Mouse (Mus musculus): Measurements from ENCODE around the gene Wdtc1. TPM values are rescaled to one million over a fixed set of nuclear protein-coding genes. Genes with fewer than 3 reads are reported as not detected.
A peak's percentile ranks its signal among the peaks of the same experiment; 100 is the strongest.

Wdtc1 gene
- total and polyA plus RNA-seq, 3 experiments: 61.8 to 96.1 (median 73.6) TPM

- intact Hi-C loops (cut with DNase I): no loop called here
- no peak for TF ChIP-seq EP300 (IDR thresholded peaks at IDR 0.05; ENCODE audit: insufficient read depth, low read depth, low read length)
- no peak for TF ChIP-seq CTCF (IDR thresholded peaks at IDR 0.05)
- no peak for TF ChIP-seq POLR2A (IDR thresholded peaks at IDR 0.05; ENCODE audit: insufficient read depth, low read depth, low read length)
- no peaks in the 10 kb centered on the region for H3K27me3 ChIP-seq (ENCODE audit: control insufficient read depth, insufficient read depth, low read length)
- WGBS: 70% methylated on average over 8 of the region's 8 CpGs
- no peaks in the 10 kb centered on the region; the same call in 1 of the 2 replicates for H3K36me3 ChIP-seq (ENCODE audit: control insufficient read depth, insufficient read depth, low read length)
- H3K27ac ChIP-seq: no peak overlapping the region
- H3K4me3 ChIP-seq: no peak overlapping the region
- DNase-seq: peak in 1 of 2 experiments; percentile 15
- no peaks in the 10 kb centered on the region for H3K79me2 ChIP-seq (replicated peaks; ENCODE audit: control insufficient read depth, insufficient read depth, low read length)
- H3K9ac ChIP-seq (ENCODE audit: low read depth, low read length): no peak overlapping the region
- peaks cover 12% of the 10 kb centered on the region for H3K4me1 ChIP-seq (ENCODE audit: control insufficient read depth, insufficient read depth, low read length)
Observed at GRCm38 (mm10) chr4:133381141-133381540, 27.9 kb upstream of the Wdtc1 start.

GRCm38 (mm10) chr4:133380532-133380931 is 27.3 kb upstream of the Wdtc1 start:
- Histone ChIP-seq H3K36me3 (ENCODE audit: control insufficient read depth, insufficient read depth, low read length) (no peaks in the 10 kb centered on the region; the same call in 1 of the 2 replicates), H3K27ac (no peak overlapping the region), H3K27me3 (ENCODE audit: control insufficient read depth, insufficient read depth, low read length) (no peaks in the 10 kb centered on the region), H3K79me2 (replicated peaks; ENCODE audit: control insufficient read depth, insufficient read depth, low read length) (0 out of 2 replicates have a peak, but pooled peaks cover 2% of the 10 kb centered on the region), H3K4me1 (ENCODE audit: control insufficient read depth, insufficient read depth, low read length) (peaks cover 10% of the 10 kb centered on the region), H3K4me3 (no peak overlapping the region), H3K9ac (ENCODE audit: low read depth, low read length) (no peak overlapping the region)
- intact Hi-C loops (cut with DNase I): no loop called here
- DNase-seq: peak in 1 of 2 experiments; percentile 11
- no peak for TF ChIP-seq CTCF (IDR thresholded peaks at IDR 0.05)
- TF ChIP-seq EP300 (IDR thresholded peaks at IDR 0.05; ENCODE audit: insufficient read depth, low read depth, low read length): no peak
- no peak for TF ChIP-seq POLR2A (IDR thresholded peaks at IDR 0.05; ENCODE audit: insufficient read depth, low read depth, low read length)
- WGBS: 86% methylated on average over 6 of the region's 6 CpGs

- Histone ChIP-seq H3K79me2 (replicated peaks; ENCODE audit: control insufficient read depth, insufficient read depth, low read length) (peaks cover 2% of the 10 kb centered on the region; the same call in 1 of the 2 replicates), H3K27me3 (ENCODE audit: control insufficient read depth, insufficient read depth, low read length) (no peaks in the 10 kb centered on the region), H3K4me1 (ENCODE audit: control insufficient read depth, insufficient read depth, low read length) (peaks cover 10% of the 10 kb centered on the region), H3K36me3 (ENCODE audit: control insufficient read depth, insufficient read depth, low read length) (no peaks in the 10 kb centered on the region; the same call in 1 of the 2 replicates), H3K4me3 (no peak overlapping the region), H3K9ac (ENCODE audit: low read depth, low read length) (no peak overlapping the region), H3K27ac (no peak overlapping the region)
- DNase-seq: no peak
- 75% methylated on average over 3 of the region's 3 CpGs for WGBS
- intact Hi-C loops (cut with DNase I): no loop called here
- TF ChIP-seq CTCF (IDR thresholded peaks at IDR 0.05) (no peak), POLR2A (IDR thresholded peaks at IDR 0.05; ENCODE audit: insufficient read depth, low read depth, low read length) (no peak)
Observed at GRCm38 (mm10) chr4:133379861-133380260, 26.6 kb upstream of the Wdtc1 start.

- peaks cover 3% of the 10 kb centered on the region; the same call in 1 of the 2 replicates for H3K79me2 ChIP-seq (replicated peaks; ENCODE audit: control insufficient read depth, insufficient read depth, low read length)
- intact Hi-C loops (cut with DNase I): no loop called here
- TF ChIP-seq EP300 (IDR thresholded peaks at IDR 0.05; ENCODE audit: insufficient read depth, low read depth, low read length): no peak
- no peak for TF ChIP-seq CTCF (IDR thresholded peaks at IDR 0.05)
- TF ChIP-seq POLR2A (IDR thresholded peaks at IDR 0.05; ENCODE audit: insufficient read depth, low read depth, low read length): no peak
- peak overlapping the region; percentile 25; the same call in 1 of the 2 replicates for H3K9ac ChIP-seq (ENCODE audit: low read depth, low read length)
- 63% methylated on average over 5 of the region's 5 CpGs for WGBS
- H3K27me3 ChIP-seq (ENCODE audit: control insufficient read depth, insufficient read depth, low read length): no peaks in the 10 kb centered on the region
- H3K4me3 ChIP-seq: no peak overlapping the region
- peak overlapping the region; percentile 26; the same call in 1 of the 2 replicates for H3K27ac ChIP-seq
- peaks cover 10% of the 10 kb centered on the region for H3K4me1 ChIP-seq (ENCODE audit: control insufficient read depth, insufficient read depth, low read length)
- H3K36me3 ChIP-seq (ENCODE audit: control insufficient read depth, insufficient read depth, low read length): no peaks in the 10 kb centered on the region; the same call in 1 of the 2 replicates
- DNase-seq: no peak
Observed at GRCm38 (mm10) chr4:133379046-133379347, 25.7 kb upstream of the Wdtc1 start.

GRCm38 (mm10) chr4:133378236-133379045 is 25.2 kb upstream of the Wdtc1 start:
- Histone ChIP-seq H3K79me2 (replicated peaks; ENCODE audit: control insufficient read depth, insufficient read depth, low read length) (peaks cover 5% of the 10 kb centered on the region; the same call in 1 of the 2 replicates), H3K9ac (ENCODE audit: low read depth, low read length) (peak overlapping the region; percentile 42; the same call in 1 of the 2 replicates), H3K4me3 (no peak overlapping the region), H3K27me3 (ENCODE audit: control insufficient read depth, insufficient read depth, low read length) (no peaks in the 10 kb centered on the region), H3K27ac (peak overlapping the region; percentile 64), H3K36me3 (ENCODE audit: control insufficient read depth, insufficient read depth, low read length) (no peaks in the 10 kb centered on the region; the same call in 1 of the 2 replicates), H3K4me1 (ENCODE audit: control insufficient read depth, insufficient read depth, low read length) (peaks cover 10% of the 10 kb centered on the region)
- 25% methylated on average over 13 of the region's 13 CpGs for WGBS
- DNase-seq: no peak
- TF ChIP-seq CTCF (IDR thresholded peaks at IDR 0.05) (no peak), EP300 (IDR thresholded peaks at IDR 0.05; ENCODE audit: insufficient read depth, low read depth, low read length) (no peak), POLR2A (IDR thresholded peaks at IDR 0.05; ENCODE audit: insufficient read depth, low read depth, low read length) (no peak)
- intact Hi-C loops (cut with DNase I): no loop called here

Data from heart, adult 2 months (tissue).